Mouse (Mus musculus) C2C12 (cell line): ENCODE measurements around the gene Cldn4.

Experiments
- CTCF ChIP-seq: IDR thresholded peaks from one replicate; pipeline ENCODE4 v1.5.1; 2011; ENCODE audit not compliant: control insufficient read depth, insufficient read depth, insufficient read length
- MYOD1 ChIP-seq: IDR thresholded peaks from one replicate; pipeline ENCODE4 v1.6.1; 2011; ENCODE audit warnings: low read depth; ENCODE audit not compliant: control insufficient read depth, insufficient read length
- MYOG ChIP-seq: IDR thresholded peaks from one replicate; pipeline ENCODE4 v1.6.1; 2011; ENCODE audit not compliant: control insufficient read depth, insufficient read length; ENCODE audit errors: extremely low read depth
- USF1 ChIP-seq: IDR thresholded peaks from one replicate; pipeline ENCODE4 v1.6.1; 2011; ENCODE audit warnings: low read depth, mild to moderate bottlenecking, control low read depth, moderate library complexity

DNA sequence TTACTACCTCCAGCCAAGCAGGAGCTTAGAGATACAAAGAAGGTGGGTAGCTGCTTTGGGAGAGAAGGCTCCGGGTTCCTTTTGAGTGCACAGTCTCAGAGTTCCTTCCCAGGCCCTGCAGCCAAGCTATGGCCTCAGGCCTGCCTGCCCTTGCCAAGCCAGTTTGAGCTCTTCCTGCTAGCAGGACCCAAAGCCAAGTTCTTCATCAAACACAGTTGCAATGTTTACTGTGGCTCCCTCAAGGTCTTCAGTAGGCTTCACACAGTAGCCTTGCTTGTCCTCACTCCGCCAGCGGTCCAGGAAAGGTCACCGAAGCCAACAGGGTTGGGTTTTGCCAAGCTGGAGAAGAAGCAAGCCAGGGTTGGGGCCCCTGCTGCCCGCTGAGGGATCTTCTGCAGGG lies 45.8 kb upstream of the Cldn4 start:
- TF ChIP-seq CTCF (no peak), MYOG (no peak), MYOD1 (no peak), USF1 (no peak)
